Mouse (Mus musculus) pancreas, adult 10 weeks (tissue): ENCODE results near the gene Gm3460. TPM values are rescaled to one million over a fixed set of nuclear protein-coding genes. Genes with fewer than 3 reads are reported as not detected.

Source experiments
- polyA plus RNA-seq: library from polyadenylated mRNA; stranded (reverse); fragments of 350-450 nt; fragmentation: Illumina TruSeq; extraction: RNeasy Lipid Tissue Mini Kit (QIAGEN cat#74804); gene quantifications from one replicate; pipeline ENCODE4 v1.2.3, GENCODE M21; 2015; ENCODE audit warnings: low read depth, low replicate concordance; ENCODE audit not compliant: insufficient read depth

The Gm3460 gene
- polyA plus RNA-seq = not detected

DNA sequence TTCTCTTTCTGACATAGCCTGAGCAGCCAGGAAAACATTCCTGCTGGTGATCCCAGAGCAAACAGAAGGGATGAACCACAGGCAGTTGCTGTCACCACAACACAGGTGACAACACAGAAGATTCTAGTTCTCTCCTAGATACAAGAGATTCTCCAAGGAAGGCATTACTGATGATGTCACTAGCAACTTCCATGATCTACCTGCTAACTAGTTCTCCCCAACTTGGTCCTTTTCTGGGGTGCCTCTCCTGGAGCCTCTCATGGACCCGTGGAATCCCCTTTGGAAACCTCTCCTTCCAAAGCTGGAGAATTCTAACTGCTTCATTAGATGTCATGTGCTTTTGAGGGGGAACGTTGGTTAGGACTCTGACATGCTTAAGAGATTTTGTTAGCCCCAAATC, at the start of gene Gm3460:
Gm3460 (minus strand) TSS at position 101 of the 400 bp plus-strand sequence.

DNA sequence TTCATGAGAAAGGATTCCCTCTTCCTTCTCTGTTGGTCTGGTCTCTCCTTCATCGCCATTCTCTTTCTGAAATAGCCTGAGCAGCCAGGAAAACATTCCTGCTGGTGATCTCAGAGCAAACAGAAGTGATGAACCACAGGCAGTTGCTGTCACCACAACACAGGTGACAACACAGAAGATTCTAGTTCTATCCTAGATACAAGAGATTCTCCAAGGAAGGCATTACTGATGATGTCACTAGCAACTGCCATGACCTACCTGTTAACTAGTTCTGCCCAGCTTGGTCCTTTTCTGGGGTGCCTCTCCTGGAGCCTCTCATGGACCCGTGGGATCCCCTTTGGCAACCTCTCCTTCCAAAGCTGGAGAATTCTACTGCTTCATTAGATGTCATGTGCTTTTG, 31.7 kb downstream of the Gm3460 start, which contains the start of gene Gm3629:
Gm3629 (minus strand) TSS at position 101 of the 400 bp plus-strand sequence.

Other genes starting within 250 kb of the Gm3460 start
- not detected for gene Gm16440, start 232.1 kb downstream of the Gm3460 start, polyA plus RNA-seq
- gene Gm3591, start 209.9 kb downstream of the Gm3460 start, polyA plus RNA-seq = not detected
- gene Gm3594, start 177.8 kb downstream of the Gm3460 start, polyA plus RNA-seq = not detected
- gene Gm8356, start 85.1 kb downstream of the Gm3460 start, polyA plus RNA-seq = not detected
- gene Gm3629, start 31.8 kb downstream of the Gm3460 start, polyA plus RNA-seq = not detected
- gene Gm10251, start 61.8 kb upstream of the Gm3460 start, polyA plus RNA-seq = not detected
- gene Gm8050, start 97.8 kb upstream of the Gm3460 start, polyA plus RNA-seq = not detected
- gene Gm3636, start 119.9 kb upstream of the Gm3460 start, polyA plus RNA-seq = 0.79 TPM
- gene Gm8362, start 152.0 kb upstream of the Gm3460 start, polyA plus RNA-seq = not detected
- gene Gm3642, start 217.9 kb upstream of the Gm3460 start, polyA plus RNA-seq = not detected